Mouse (Mus musculus) limb, embryonic 14.5 days (tissue): ENCODE measurements around the gene Mov10. TPM values are rescaled to one million over a fixed set of nuclear protein-coding genes. Genes with fewer than 3 reads are reported as not detected.

Experiments used
- ATAC-seq: fragments of 200-750 bp; cut with Nextera tagmentation; 2 replicates; pipeline ENCODE4 v1.8.0; 2017; ENCODE audit warnings: low read depth, moderate number of reproducible peaks, moderate TSS enrichment; ENCODE audit not compliant: low FRiP score
- DNase-seq: peaks from one replicate; pipeline ENCODE4 v3.0.0-alpha.2; 2015; ENCODE audit warnings: low spot score
- H3K27ac ChIP-seq: fragments of 300-500 bp; sonication (generic); replicated peaks from 2 replicates; pipeline ENCODE4 v1.5.1; 2014; ENCODE audit warnings: low read depth, mild to moderate bottlenecking, low read length, moderate library complexity, mixed read lengths
- H3K27me3 ChIP-seq: fragments of 300-500 bp; sonication (generic); 2 replicates; pipeline ENCODE4 v1.6.1; 2014; ENCODE audit warnings: low read length, mixed read lengths; ENCODE audit not compliant: control insufficient read depth, insufficient read depth
- H3K36me3 ChIP-seq: fragments of 300-500 bp; sonication (generic); 2 replicates; pipeline ENCODE4 v1.6.1; 2014; ENCODE audit warnings: mild to moderate bottlenecking, low read length, moderate library complexity, mixed read lengths; ENCODE audit not compliant: control insufficient read depth, insufficient read depth
- H3K4me1 ChIP-seq: fragments of 300-500 bp; sonication (generic); 2 replicates; pipeline ENCODE4 v1.6.1; 2014; ENCODE audit warnings: antibody characterized with exemption, low read length, mixed read lengths; ENCODE audit not compliant: control insufficient read depth, insufficient read depth
- H3K4me2 ChIP-seq: fragments of 300-500 bp; sonication (generic); replicated peaks from 2 replicates; pipeline ENCODE4 v1.6.1; 2014; ENCODE audit warnings: low read depth, mild to moderate bottlenecking, low read length, moderate library complexity; ENCODE audit not compliant: severe bottlenecking
- H3K4me3 ChIP-seq: fragments of 300-500 bp; sonication (generic); replicated peaks from 2 replicates; pipeline ENCODE4 v1.5.1; 2014; ENCODE audit warnings: low read length
- H3K9ac ChIP-seq: fragments of 300-500 bp; sonication (generic); 2 replicates; pipeline ENCODE4 v1.6.1; 2014; ENCODE audit warnings: mild to moderate bottlenecking, low read depth, low read length, moderate library complexity; ENCODE audit not compliant: severe bottlenecking
- H3K9me3 ChIP-seq: fragments of 300-500 bp; sonication (generic); 2 replicates; pipeline ENCODE4 v1.6.1; 2016; ENCODE audit warnings: low read length; ENCODE audit not compliant: control insufficient read depth
- POLR2A ChIP-seq: fragments of 200-500 bp; IDR thresholded peaks from 2 replicates; pipeline ENCODE4 v1.8.0; 2012; ENCODE audit warnings: inconsistent platforms, mild to moderate bottlenecking, moderate library complexity, borderline replicate concordance; ENCODE audit not compliant: insufficient read depth, insufficient read length; ENCODE audit errors: extremely low read depth
- WGBS: fragments of 180-500 bp; shearing (Covaris S2); extraction: QIAGEN DNeasy Blood & Tissue Kit; methylation state at CpG from one replicate; pipeline ENCODE4 v1.1.7; 2014; 5-methylcytosine and 5-hydroxymethylcytosine counted together
- polyA plus RNA-seq, 2 experiments: library from polyadenylated mRNA; depleted of rRNA in 1 of 2; stranded (reverse) in 1 of 2; unstranded in 1 of 2; fragments of >200 nt; fragmentation: Nextera tagmentation in 1 of 2; extraction: Ambion mirVana in 1 of 2; gene quantifications; 2 replicates each; pipeline versions ENCODE4 v1.2.1 to v1.2.3; 2012 to 2014

Mov10 gene
- polyA plus RNA-seq, 2 experiments, result 32.7 to 41.6 TPM

- H3K4me1 ChIP-seq, result peaks cover 57% of the 10 kb centered on the region
- TF ChIP-seq POLR2A, result no peak
- H3K9ac ChIP-seq, result no peak overlapping the region
- H3K36me3 ChIP-seq, result peaks cover 59% of the 10 kb centered on the region
- DNase-seq (no peak), ATAC-seq (no peak)
- no peak overlapping the region for H3K4me3 ChIP-seq
- no peaks in the 10 kb centered on the region for H3K9me3 ChIP-seq
- no peak overlapping the region for H3K27ac ChIP-seq
- WGBS, result 57% methylated on average over 15 of the region's 15 CpGs
- H3K4me2 ChIP-seq, result 0 out of 2 replicates have a peak overlapping the region, but pooled peaks have one; percentile 3
- no peaks in the 10 kb centered on the region for H3K27me3 ChIP-seq
These were observed 25.7 kb downstream of the Mov10 start for GRCm38 (mm10) chr3:104792360-104793270.

GRCm38 (mm10) chr3:104791671-104792070 is 26.7 kb downstream of the Mov10 start:
- DNase-seq (no peak), ATAC-seq (no peak)
- Histone ChIP-seq H3K9ac (no peak overlapping the region), H3K4me3 (peak overlapping the region; percentile 74; the same call in 1 of the 2 replicates), H3K4me2 (peak overlapping the region; percentile 81), H3K27ac (peak overlapping the region; percentile 83; the same call in 1 of the 2 replicates), H3K27me3 (no peaks in the 10 kb centered on the region), H3K4me1 (peaks cover 57% of the 10 kb centered on the region), H3K9me3 (no peaks in the 10 kb centered on the region), H3K36me3 (peaks cover 49% of the 10 kb centered on the region)
- TF ChIP-seq POLR2A, result no peak
- WGBS, result 85% methylated on average over 8 of the region's 8 CpGs

GRCm38 (mm10) chr3:104791017-104791416 is 27.3 kb downstream of the Mov10 start:
- H3K27me3 ChIP-seq, result no peaks in the 10 kb centered on the region
- no peak for DNase-seq
- no peak for ATAC-seq
- no peaks in the 10 kb centered on the region for H3K9me3 ChIP-seq
- H3K36me3 ChIP-seq, result peaks cover 43% of the 10 kb centered on the region
- H3K9ac ChIP-seq, result peak overlapping the region; percentile 73
- peak overlapping the region; percentile 83 for H3K27ac ChIP-seq
- 28% methylated on average over 4 of the region's 4 CpGs for WGBS
- no peak for TF ChIP-seq POLR2A
- H3K4me2 ChIP-seq, result peak overlapping the region; percentile 81
- H3K4me1 ChIP-seq, result peaks cover 56% of the 10 kb centered on the region
- H3K4me3 ChIP-seq, result peak overlapping the region; percentile 74

GRCm38 (mm10) chr3:104790401-104790937 is 27.9 kb downstream of the Mov10 start:
- Histone ChIP-seq H3K27ac (peak overlapping the region; percentile 83), H3K36me3 (peaks cover 37% of the 10 kb centered on the region), H3K4me3 (peak overlapping the region; percentile 74), H3K4me1 (peaks cover 51% of the 10 kb centered on the region), H3K9ac (peak overlapping the region; percentile 73), H3K9me3 (no peaks in the 10 kb centered on the region), H3K27me3 (no peaks in the 10 kb centered on the region), H3K4me2 (peak overlapping the region; percentile 81)
- ATAC-seq (peak; percentile 35), DNase-seq (peak; percentile 76)
- TF ChIP-seq POLR2A, result no peak
- WGBS, result 7% methylated on average over 6 of the region's 6 CpGs

GRCm38 (mm10) chr3:104789822-104790221 is 28.5 kb downstream of the Mov10 start:
- Histone ChIP-seq H3K9me3 (no peaks in the 10 kb centered on the region), H3K4me2 (peak overlapping the region; percentile 81), H3K27ac (peak overlapping the region; percentile 83), H3K9ac (peak overlapping the region; percentile 73), H3K4me3 (peak overlapping the region; percentile 74), H3K27me3 (0 out of 2 replicates have a peak, but pooled peaks cover 3% of the 10 kb centered on the region), H3K36me3 (peaks cover 32% of the 10 kb centered on the region), H3K4me1 (peaks cover 44% of the 10 kb centered on the region)
- DNase-seq (no peak), ATAC-seq (no peak)
- 23% methylated on average over 13 of the region's 13 CpGs for WGBS
- TF ChIP-seq POLR2A, result no peak
